Mouse (Mus musculus) urinary bladder, postnatal 10 days (tissue): ENCODE data around the gene Actl6a.
"Not testable (repeated sequence)": the region's sequence is repeated elsewhere in the genome, so short reads cannot be mapped to it uniquely, and the experiment has no call there.

Source experiments
- DNase-seq: peaks from one replicate; pipeline ENCODE4 v3.0.0; 2022; ENCODE audit warnings: low spot score

The Actl6a gene

GRCm38 (mm10) chr3:32705647-32706348 is at the start of gene Actl6a:
Gene Actl6a, plus strand, starts transcription at chr3:32706298.
- DNase-seq = not testable (repeated sequence)

- DNase-seq = no peak
Measured at GRCm38 (mm10) chr3:32656398-32656994, 49.6 kb upstream of the Actl6a start.

GRCm38 (mm10) chr3:32658401-32658800 is 47.7 kb upstream of the Actl6a start:
- no peak for DNase-seq

- DNase-seq = no peak
Measured at GRCm38 (mm10) chr3:32658821-32659220, 47.3 kb upstream of the Actl6a start.

GRCm38 (mm10) chr3:32659506-32659905 is 46.6 kb upstream of the Actl6a start:
- no peak for DNase-seq

DNA sequence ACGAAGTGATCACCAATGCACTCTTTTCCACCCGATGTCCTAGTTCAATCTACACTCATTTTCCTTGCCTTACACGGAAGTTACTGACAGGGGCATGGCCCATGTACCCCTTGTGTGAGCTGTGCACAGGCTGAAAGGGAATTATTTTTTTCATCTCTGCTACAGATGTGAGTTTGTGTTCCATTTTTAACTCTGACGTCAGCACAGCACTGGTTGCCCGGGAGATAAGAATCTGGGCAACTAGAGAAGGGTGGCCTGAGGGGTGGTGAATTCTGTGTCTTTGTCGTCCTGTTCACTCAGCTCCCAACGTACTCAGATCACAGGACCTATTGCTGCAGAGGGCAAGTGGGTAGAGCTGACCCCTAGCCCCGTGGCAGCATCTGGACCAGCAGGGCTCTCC is 45.8 kb upstream of the Actl6a start:
- no peak for DNase-seq

DNA sequence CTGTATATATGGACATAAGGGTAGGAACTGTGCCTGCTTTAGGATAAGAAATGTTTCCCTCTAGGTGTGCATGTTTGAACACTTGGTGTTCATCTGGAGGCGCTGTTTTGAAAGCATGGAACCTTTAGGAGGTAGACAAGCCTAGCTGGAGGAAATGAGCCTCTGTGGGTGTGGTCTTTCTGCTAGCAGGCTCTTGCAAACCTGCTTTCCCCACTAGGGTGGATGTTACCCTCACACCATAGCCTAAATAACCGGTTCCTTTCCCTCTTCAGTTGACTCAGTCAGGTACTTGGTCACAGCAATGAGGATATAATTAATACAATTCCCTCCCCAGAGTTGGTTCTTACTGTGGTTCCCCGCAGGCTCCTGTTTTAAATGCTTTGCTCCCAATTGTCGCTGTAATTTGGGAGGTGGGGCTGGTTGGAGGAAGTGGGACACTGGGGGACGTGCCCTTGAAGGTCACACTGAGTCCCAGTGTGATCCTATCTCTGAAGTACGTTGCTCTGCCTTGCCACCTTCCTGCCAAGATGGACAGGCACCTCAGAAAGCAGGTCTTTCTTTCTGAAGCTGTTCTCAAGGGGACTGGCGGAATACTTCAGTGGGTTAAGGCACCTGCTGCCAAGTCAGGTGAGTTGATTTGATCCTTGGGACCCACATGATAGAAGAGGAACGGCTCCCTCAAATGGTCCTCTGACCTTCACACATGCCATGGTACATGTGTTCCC is 45.1 kb upstream of the Actl6a start:
- no peak for DNase-seq

DNA sequence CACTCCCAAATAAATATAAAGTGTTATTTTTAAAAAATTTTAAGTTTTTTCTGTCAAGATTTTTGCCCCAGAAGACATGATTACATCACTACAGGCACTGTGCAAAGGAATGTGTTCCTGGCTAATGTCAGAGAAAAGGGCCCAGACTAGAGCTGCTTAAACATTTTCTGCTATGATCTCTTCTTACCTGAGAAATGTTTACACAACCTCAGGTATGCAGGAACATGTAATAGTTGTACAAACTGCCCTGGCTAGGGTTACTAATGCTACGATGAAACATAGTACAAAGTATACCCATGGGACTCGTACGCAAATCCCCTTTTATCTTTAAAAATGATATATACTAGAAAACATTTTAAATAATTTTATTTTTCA is 44.6 kb upstream of the Actl6a start:
- DNase-seq = no peak

DNA sequence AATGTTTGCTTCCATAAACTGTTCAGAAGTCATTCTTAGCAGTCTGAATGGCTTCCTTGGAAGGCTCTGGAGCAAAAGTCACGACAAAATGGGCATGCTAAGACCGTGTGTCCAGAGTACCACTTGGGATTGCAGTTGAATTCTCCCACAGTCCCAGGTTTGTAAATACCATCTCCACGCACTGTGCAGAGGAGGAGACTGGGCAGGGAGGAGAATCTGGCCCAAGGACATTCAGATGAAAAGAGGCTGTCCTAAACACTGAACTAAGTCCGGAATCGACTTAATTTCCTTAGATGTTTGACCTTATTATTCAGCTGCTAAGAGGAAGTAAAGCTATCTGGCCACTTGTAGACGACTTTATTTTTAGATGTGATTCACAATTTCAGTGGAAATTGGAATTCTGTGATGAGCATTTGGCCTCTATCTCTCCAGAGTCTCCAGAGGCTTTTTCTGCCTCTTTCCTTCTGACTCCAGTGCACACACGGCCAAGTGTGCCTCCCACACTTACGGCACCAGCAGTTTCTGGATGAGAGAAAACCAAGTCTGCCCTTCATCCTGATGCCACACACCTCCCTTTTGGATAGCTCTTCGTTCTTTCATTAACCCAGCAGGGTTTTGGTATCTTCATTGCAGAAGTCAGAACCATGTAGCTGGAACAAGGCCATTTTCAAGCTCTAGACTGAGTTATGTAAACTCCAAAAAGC is 37.7 kb upstream of the Actl6a start:
- DNase-seq = no peak

GRCm38 (mm10) chr3:32669211-32669610 is 36.9 kb upstream of the Actl6a start:
- DNase-seq = no peak

GRCm38 (mm10) chr3:32670196-32670595 is 35.9 kb upstream of the Actl6a start:
- no peak for DNase-seq

DNA sequence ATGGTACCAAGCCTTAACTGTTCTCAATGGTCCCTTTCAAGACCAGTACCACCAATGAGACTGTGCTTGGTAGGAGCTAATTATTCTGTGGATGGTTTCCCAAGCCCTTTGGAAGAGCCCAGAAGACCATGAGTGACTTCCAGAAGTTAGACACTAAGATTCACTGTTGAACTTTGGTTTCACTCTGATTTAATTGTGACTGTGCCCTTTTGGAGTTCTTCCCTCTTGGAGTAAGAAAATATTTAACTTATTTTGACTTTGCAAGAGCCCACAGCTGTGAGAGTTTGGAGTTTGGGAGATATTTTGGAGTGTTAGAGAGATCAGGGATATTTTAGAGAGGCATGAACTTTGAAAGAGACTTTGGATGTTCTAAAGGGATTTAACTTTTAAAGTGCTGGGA is 32.9 kb upstream of the Actl6a start:
- no peak for DNase-seq

- no peak for DNase-seq
Measured at GRCm38 (mm10) chr3:32676393-32676792, 29.7 kb upstream of the Actl6a start.

GRCm38 (mm10) chr3:32682910-32683531 is 23.1 kb upstream of the Actl6a start:
- DNase-seq = no peak

GRCm38 (mm10) chr3:32684631-32685030 is 21.5 kb upstream of the Actl6a start:
- DNase-seq = no peak

GRCm38 (mm10) chr3:32686537-32686936 is 19.6 kb upstream of the Actl6a start:
- no peak for DNase-seq

DNA sequence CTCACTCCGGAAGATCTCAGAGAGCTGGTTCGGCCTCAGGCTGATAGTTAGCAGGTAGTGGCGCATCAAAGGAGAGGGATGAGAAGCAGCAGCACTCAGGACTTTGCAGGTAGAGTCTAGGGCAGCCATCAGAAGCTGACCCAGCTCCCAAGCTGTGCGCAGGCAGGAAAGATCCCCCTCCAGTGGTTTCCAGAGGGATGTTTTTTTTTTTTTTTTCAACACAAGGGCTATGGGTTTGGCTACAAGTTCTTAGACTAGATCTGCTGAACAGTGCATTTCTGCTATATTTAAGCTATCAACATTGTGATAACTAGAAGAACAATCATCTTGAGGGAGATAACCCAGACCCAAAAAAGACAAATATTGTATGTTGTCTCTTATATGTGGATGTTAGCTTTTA is 18.9 kb upstream of the Actl6a start:
- no peak for DNase-seq

DNA sequence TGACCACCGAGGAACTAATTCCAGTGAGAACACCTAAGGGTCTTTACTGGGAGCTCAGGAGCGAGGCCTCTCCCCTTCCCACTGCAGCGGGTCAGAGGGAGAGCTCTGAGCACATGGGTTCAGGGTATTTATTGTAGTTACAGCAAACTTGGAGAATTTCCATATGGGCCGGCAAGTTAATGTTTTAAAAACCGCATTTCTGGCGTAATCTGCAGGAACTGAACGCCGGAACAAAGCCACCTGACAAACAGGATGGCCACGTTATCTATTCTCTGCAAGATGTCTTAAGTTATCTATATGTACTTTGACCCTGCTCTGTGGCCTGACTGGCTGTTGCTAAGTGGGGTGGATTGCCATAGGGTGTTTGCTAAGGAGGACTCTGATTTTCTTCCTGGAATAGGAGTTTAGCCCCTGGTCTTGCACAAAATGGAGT is 16.5 kb upstream of the Actl6a start:
- no peak for DNase-seq

GRCm38 (mm10) chr3:32690008-32690407 is 16.1 kb upstream of the Actl6a start:
- no peak for DNase-seq

DNA sequence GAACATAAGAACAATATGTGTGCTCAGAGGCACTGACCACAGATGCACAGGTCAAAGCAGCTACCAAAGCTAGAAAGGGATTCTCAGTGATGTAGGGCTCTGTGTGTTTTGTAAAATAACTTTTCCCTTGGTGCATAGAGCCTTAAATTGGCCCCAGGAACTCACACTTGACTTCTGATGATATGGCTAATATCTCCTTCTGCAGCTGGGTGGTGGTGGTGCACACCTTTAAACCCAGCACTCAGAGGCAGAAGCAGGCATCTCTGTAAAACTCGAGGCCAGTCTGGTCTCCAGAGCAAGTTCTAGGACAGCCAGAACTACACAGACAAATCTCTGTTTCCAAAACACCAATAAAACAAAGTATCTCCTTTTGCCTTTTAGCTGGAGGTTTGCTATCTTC is 15.2 kb upstream of the Actl6a start:
- no peak for DNase-seq

DNA sequence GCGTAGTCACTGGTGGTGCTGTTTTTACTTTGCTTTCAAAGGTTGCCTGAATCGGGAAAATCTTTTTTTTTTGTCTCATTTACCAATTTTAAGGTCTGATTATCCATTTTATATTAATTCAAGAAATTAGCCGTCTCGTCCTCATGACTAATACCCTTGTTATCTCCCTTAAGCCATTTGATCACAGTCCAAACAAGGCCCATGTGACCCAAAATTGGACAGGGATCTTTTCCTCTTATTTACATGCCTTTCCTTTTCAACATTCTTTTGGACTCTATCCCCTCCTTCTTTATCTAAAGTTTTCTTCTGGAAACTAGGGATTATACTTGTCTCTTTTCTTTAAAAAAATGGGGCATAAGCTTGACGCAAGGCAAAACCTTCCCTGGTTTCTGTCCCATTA is 14.3 kb upstream of the Actl6a start:
- no peak for DNase-seq

GRCm38 (mm10) chr3:32694211-32694610 is 11.9 kb upstream of the Actl6a start:
- no peak for DNase-seq
